Mouse (Mus musculus) cerebellum, adult (tissue): ENCODE measurements around the gene Stn1.

Source experiments
- ATAC-seq: cut with Nextera tagmentation; 2 replicates; pipeline ENCODE4 v1.9.2; 2017; ENCODE audit warnings: mild to moderate bottlenecking, moderate library complexity, mixed read lengths; ENCODE audit not compliant: insufficient number of reproducible peaks, low FRiP score, low TSS enrichment

Stn1 gene

DNA sequence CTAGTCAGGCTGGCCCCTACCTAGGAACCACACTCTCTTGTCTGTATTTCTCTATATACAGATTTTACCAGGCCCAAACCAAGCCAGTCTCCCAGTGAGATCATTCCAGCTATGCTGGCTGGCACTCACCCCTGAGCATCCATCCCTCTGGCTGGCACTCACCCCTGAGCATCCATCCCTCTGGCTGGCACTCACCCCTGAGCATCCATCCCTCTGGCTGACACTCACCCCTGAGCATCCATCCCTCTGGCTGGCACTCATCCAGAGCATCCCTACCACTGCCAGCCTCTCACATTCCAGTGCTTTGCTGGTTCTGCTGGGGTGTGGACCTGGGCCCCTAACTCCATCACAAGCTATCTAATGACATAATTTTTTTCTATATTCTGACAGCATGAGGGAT lies 8.2 kb upstream of the Stn1 start:
- no peak for ATAC-seq

DNA sequence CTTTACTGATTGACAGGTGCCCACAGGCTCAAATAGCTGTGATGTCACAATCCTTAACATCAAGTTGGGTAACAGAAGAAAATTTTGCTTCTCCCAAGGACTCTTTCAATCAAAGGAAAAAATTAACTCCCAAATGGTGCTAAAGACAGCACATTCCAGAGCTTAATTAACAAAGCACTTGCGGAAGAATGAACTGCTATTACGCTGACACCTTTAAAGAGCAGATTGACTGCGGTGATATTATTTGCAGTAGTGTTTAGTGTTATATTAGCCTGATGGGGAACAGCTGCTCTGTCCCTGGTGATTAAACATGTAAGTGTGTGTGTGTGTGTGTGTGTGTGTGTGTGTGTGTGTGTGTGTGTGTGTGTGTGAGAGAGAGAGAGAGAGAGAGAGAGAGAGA lies 7.7 kb upstream of the Stn1 start:
- no peak for ATAC-seq

DNA sequence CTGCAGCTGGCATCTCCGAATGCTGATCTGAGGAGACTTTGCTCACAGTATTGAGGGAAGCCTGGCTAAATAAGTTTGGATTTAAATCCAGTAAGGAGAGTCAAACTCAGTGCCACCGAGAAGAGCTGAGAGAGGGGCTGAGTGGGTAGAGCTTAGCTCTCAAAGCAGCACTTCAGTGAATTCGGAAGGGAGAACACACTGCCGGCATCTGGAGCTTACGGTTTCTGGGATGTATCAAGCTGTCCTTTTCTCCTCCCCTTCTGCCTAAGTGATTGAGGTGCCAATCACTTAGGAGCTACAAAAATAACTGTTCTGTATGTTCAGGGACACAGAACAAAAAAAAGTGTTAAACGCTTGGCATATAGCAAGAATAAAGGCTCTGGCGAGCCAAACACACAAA lies 5.1 kb upstream of the Stn1 start:
- ATAC-seq, result no peak

DNA sequence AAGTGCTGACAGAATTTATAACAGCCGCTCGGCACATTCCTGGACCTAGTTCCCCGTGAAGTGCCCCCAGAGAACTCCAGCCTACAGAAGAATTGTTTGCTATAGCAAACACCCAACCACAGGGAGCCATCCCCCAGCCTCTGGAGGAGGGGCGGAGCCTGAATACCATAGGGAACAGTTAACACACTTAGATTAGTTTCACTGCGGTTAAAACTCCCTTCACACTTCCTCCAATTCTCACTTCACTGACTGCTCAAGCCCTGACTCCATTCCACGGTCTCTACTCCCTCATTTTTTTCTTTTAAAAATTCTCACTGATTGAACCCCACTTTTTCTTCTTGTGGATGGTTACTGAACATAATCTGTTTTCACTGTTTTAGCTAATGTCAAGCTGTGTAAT lies 1.5 kb upstream of the Stn1 start:
- no peak for ATAC-seq

DNA sequence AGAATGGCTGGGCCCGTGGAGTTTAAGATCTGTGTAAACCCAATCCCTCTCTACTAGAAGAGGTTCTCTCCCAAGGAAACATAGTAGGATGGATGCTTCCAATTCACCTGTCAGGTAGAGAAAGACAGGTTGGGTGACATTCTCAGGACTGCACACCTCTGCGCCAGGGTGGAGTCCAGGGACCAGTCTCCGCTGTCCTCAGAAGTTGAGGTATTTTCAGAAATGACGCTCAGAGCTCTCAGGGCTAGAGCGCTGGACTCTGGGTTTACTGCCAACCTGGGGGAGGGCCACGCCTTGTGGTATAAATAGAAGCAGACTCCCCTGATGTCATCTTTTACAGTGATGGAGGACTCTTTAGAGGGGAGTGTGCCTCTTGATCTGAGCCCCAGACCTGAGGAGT lies 572 bp upstream of the Stn1 start:
- ATAC-seq, result no peak

DNA sequence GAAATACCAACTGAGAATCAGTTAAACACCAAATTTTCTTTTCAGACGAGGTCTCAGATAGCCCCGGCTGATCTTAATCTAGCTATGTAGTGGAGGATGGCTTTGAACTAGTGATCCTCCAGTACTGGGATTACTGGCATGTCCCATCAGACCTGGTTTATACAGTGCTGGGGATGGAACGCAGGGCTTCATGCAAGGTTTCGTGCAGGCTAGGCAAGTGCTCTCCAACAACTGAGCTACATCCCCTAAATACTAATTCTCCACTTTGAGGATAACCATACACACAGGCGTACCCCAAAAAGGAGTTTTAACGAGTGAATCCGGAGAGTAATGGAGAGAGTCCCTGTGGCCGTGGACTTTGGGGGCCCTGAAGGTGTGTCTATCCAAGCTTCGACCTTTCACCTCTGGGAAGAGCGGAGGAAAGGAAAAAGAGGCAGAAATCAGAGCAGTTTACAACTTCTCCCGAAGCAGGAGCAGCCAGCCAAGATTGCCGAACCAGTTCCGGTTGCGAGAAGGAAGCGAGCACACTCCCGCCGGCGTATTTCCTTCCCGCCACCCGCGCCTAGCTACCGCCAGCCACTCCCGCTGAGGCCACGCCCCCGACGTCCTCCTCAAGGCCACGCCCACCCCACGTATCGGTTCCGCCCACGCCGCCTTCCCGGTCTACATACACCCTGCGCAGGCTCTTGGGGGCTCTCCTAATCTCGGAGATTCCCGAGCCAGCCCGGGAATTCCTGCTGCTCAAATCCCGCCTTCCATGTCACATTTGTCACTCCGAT lies 597 bp downstream of the Stn1 start:
- ATAC-seq, result peak; percentile 92

DNA sequence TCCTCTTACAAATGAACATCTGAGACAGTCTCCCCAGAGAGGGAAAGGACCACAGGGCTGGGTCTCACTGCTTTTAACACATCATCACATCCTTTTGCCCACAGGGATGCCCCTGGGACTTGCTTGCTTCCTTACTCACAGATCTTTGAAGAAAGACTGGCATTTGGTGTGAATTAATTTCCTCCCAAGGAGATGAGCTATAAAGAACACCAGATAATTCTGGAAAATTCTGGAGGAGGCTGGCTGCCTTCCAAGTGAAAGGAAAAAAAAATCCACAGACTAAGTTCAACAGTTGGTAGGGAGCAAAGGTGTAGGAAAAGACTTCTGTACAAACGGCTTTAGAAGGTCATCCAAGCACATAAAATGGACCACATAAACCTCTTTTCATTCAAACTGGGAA lies 3.2 kb downstream of the Stn1 start:
- ATAC-seq, result no peak

DNA sequence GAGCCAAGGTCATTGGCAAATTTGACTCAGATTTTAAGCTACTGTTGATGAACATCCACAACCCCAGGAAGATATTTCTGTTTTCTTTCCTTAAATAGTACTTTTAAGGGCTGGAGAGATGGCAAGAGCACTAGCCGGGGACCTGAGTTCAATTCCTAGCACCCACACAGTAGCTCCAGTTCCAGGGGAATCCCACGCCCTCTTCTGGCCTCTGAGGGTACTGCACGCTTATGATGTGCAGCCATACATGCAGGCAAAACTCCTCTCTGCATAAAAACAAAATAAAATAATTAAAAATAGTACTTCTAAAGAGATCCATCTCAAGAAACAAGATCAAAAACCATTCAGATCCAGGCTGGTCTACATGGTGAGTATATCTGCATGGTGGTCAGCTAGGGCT lies 4.9 kb downstream of the Stn1 start:
- no peak for ATAC-seq

DNA sequence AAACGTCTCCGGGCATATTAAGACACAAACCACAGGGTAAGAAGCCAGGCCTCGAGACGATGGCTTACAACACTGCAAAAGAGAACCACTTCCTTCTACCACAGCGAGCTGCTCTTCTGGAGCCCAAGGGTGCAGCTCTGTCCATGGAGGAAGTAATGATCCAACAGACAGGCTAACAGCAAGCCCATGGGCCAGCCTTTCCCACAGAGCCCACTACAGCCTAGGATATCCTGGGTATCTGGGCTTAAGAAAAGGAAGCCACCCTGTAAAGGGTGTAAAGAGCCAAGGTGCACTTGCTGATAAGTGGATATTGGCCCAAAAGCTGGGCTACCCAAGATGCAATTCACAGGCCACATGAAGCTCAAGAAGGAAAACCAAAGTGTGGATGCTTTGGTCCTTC lies 6.0 kb downstream of the Stn1 start:
- ATAC-seq, result no peak

DNA sequence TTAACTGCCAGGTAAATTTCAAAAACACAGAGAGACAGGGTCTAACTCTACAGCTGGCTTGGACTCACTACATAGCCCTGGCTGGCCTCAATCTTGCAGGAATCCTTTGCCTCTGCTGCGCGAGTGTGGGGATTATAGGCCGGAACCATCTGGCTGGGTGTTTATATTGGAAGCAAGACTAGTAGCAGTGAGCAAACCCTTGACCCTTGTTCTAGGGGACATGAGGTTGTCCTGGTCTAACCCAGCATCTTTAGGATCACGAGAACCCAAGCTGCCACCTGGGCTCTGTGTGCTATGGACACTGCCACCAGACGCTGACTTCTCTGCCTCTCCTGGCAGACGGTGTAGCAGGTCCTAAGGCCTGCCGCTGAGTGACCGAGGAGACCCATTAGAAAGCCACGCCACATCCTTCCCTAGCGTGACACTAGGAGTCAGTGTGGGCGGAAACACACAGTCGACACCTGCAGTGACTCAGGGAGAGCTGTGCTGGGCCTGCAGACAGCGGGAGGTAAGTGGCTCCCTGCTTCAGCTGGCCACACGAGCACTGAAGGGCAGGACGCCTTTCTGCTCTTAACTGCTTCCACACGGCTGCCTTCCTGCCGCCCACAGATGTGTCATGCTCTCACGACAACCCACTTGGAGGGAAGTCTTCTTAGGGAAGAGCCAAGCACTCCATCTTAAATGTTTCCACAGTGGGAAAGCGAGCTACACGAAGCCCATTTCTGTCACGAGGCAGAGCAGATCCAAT lies 10.9 kb downstream of the Stn1 start:
- no peak for ATAC-seq

DNA sequence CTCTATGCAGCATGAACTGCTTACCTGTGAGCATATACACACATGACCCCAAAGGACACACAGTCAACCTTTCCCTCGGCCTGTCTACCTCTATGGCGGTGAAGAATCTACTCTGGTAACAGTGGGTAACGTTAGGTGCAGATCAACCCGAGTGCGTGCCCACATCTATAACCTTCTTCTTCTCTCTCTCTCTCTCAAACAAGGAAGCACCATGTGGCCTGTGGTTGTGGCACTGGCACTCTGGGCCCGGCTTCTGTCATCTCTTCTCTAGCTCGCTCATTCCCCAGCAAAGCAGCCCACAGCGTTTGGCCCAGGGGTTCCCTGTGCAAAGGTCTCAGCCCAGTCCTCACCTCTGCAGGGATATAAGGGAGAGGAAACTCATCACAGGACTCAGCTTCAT lies 12.4 kb downstream of the Stn1 start:
- no peak for ATAC-seq

DNA sequence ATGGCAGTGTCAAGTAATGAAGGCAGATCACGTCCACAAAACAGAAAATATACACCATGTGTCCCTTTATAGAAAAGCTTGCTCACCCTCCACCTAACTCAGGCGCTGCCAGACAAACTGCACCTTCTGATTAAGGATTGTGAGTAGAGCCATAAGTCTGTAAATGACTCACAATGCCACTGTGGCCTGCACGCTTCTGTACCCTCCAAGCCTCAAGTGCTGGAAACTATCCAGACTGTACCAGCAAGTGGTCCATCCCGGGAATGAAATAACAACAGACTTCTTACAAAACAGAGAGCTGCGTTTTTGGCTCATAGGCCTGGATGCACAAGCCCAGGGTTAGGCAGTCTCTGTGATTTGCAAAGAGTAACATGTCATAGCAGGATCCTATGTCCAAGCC lies 15.9 kb downstream of the Stn1 start:
- ATAC-seq, result no peak

DNA sequence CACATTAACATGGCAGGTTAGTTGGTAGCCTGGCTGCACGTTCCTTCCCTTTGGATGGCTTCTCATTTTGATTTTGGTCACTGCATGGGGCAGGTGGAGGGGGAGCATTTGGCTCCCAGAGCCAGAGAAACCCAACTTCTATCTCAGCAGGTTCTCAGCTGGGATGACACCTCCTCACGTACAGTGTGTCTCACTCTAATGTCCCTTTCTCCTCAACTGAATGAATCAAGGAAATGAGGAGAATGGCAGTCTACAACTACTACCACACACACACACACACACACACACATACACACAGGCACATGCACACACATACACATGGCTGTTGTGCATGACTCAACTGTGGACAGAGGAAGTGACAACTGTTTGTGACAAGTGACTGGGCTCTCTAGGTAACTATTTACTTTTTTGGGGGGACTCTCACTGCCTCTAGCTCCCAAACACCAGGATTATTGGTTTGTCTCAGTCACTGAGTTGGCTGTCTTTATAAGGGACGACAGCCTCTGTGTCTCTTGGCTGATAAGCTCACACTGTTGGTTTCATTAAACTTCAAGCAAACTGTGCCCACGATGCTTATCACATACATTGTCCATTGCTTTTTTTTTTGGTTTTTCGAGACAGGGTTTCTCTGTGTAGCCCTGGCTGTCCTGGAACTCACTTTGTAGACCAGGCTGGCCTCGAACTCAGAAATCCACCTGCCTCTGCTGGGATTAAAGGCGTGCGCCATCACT lies 18.0 kb downstream of the Stn1 start:
- no peak for ATAC-seq

DNA sequence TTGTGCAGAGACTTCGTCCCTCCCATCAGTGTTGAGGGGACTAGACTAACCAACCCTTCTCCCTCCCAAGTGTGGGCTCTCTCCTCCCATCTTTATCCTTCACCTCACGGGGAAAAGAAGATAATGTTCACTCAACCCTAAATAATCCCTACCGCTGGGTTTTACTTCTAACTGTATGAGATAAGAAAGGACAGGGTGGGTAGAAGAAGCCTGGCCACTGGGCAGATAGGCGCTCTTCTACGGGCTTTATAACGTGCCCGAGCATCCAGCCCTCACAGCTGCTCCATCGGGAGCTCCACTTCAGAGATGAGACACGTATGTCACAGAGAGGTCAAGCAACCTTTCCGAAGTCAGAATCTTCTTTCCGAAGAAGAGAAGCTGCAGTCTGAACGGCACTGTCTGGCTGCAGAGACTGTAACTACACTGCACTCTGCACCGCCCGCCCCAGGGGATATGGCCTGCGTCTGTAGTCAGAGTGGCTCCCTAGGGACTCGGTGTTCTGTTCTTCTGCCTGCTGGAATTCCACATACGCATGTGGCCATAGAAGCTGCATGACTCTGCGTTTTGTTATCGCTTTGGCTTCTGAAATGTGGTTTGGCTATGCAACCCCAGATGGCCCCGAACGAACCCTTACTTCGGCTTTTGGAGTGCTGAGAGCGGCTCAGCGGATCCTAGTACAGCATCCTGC lies 18.7 kb downstream of the Stn1 start:
- no peak for ATAC-seq

DNA sequence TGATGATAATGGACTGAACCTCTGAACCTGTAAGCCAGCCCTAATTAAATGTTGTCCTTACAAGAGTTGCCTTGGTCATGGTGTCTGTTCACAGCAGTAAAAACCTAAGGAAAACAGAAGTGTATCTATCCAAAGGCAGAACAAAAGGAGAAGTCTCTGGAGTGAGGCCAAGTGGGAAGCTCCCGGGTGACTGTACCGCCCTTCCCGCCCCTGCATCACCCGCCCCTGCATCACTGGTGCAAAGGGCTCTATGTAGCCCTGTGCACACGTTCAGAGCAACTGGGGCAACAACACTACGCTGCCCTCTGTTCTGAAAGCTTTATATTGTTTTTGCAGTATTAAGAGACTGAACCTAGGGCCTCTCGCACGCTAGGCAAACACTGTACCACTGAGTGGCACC lies 19.7 kb downstream of the Stn1 start:
- ATAC-seq, result no peak

DNA sequence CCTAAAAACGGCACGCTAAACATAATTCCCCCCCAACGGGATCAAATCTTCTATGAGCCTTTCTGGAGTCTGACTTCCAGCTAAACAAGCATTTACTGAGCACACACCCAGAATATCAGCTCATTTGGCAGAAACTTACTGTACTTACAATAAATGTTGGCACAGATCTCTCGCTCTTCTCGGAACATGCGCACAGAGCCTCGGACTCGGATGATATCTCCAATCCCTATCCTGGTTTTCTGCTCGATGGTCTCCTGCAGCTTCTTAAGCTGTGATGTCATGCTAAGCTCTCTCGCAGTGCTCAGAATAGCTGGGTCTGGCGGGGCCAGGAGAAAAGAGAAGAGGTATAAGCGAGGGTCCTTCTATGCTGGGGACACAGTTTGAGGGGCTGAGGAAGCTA lies 20.4 kb downstream of the Stn1 start:
- ATAC-seq, result no peak

DNA sequence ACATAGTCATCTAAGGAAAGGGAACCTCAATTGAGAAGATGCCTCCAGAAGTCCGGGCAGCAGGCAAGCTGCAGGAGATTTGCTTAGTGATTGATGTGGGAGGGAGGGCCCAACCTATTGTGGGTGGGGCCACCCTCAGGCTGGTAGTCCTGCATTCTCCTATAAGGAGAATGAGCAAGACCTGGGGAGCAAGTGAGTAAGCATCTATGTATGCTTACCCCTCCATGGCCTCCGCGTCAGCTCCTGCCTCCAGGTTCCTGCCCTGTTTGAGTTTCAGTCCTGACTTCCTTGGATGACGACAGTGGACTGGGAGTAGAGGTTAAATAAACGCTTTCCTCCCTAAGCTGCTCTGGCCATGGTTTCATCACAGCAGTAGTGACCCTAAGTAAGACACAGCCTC lies 22.2 kb downstream of the Stn1 start:
- no peak for ATAC-seq

DNA sequence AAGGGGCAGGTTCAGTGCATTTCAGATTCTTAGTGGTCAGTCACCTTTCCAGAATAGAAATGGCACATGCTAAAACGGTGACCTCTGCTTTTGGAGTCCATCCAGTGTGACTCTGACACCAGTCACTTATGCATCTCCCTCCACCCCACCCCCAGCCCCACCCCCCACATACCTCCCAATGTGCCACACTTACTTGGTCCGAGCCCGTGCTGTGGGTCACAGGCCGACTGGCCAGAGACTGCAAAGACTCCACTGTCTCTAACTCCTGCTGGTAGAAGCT lies 23.7 kb downstream of the Stn1 start:
- no peak for ATAC-seq

DNA sequence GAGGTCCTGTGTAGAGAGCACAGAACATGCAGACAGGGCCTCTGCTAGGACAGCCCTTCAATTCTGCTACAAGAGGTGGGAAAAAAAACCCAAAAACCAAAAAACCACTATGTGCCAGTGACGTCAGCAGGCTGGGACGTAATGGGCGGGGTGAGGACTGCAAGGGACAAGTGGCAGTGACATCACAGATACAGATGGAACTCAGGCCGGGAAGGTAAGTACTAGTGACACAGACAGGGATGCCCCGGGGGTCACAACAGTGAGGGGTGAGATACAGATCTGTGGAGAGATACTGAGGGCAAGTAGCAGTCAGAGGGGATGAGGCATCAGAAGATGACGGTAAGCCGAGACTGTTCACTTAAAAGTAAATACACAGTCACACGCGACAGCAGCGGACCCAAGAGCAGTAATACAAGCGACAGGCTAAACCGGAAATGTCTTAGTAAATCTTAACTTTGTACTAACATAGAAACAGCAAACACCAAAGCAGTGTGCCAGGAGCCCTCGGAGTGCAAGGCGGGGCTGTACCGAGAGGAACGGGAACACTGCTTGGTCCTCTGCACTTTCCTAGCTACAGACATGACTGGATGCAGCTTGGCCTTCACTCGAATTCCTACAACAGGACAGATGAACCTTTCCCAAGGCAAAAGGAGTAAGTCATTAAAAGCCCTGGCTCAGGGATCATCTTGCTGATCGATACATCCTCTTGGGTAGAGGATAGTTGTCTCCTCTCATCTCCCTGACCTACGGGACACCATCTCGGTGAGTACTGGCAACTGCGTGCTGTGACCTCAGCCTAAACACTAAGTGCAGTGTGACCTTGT lies 24.3 kb downstream of the Stn1 start:
- no peak for ATAC-seq

DNA sequence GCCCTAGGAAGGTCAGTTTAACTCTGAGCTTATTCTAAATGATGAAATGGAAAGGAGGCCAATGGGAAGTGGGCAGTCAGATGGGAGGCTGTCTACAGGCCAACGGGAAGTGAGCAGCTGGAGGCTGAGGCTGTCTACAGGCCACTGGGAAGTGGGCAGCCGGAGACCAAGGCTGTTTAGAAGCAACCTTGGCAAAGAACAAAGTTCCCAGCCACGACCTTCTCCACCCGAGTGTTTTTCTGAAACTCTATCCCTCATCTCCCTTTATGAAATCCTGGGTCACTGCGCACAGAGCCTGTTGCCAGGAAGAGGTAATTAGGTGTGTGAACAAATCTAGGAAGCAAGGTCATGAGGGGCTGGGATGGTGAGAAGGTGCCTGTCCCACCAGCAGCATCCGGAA lies 25.3 kb downstream of the Stn1 start:
- no peak for ATAC-seq
